Mouse (Mus musculus) neural tube, embryonic 12.5 days (tissue): ENCODE measurements at regions not wholly inside any gene's neighbourhood (a gene's known extent, or its start where the extent isn't known, plus 50 kb on each side); places are given as distances from the start of the nearest gene placed in this dataset.

ENCODE experiments used
- ATAC-seq: fragments of 200-750 bp; cut with Nextera tagmentation; 2 replicates; pipeline ENCODE4 v1.8.0; 2017; ENCODE audit warnings: low read depth, mild to moderate bottlenecking, moderate TSS enrichment, moderate library complexity; ENCODE audit not compliant: low FRiP score
- H3K27ac ChIP-seq: fragments of 300-500 bp; sonication (generic); 2 replicates; pipeline ENCODE4 v1.5.1; 2016
- H3K27me3 ChIP-seq: fragments of 300-500 bp; sonication (generic); replicated peaks from 2 replicates; pipeline ENCODE4 v1.6.1; 2016; ENCODE audit warnings: mild to moderate bottlenecking
- H3K36me3 ChIP-seq: fragments of 300-500 bp; sonication (generic); 2 replicates; pipeline ENCODE4 v1.6.1; 2016; ENCODE audit warnings: mild to moderate bottlenecking
- H3K4me1 ChIP-seq: fragments of 300-500 bp; sonication (generic); 2 replicates; pipeline ENCODE4 v1.6.1; 2016
- H3K4me2 ChIP-seq: fragments of 300-500 bp; sonication (generic); replicated peaks from 2 replicates; pipeline ENCODE4 v1.6.1; 2016; ENCODE audit warnings: mild to moderate bottlenecking
- H3K4me3 ChIP-seq: fragments of 300-500 bp; sonication (generic); 2 replicates; pipeline ENCODE4 v1.5.1; 2016
- H3K9ac ChIP-seq: fragments of 300-500 bp; sonication (generic); 2 replicates; pipeline ENCODE4 v1.6.1; 2016; ENCODE audit warnings: mild to moderate bottlenecking
- H3K9me3 ChIP-seq: fragments of 300-500 bp; sonication (generic); 2 replicates; pipeline ENCODE4 v1.6.1; 2016; ENCODE audit warnings: mild to moderate bottlenecking
- WGBS: fragments of 180-500 bp; shearing (Covaris S2); methylation state at CpG from one replicate; pipeline ENCODE4 v1.1.7; 2016; 5-methylcytosine and 5-hydroxymethylcytosine counted together

DNA sequence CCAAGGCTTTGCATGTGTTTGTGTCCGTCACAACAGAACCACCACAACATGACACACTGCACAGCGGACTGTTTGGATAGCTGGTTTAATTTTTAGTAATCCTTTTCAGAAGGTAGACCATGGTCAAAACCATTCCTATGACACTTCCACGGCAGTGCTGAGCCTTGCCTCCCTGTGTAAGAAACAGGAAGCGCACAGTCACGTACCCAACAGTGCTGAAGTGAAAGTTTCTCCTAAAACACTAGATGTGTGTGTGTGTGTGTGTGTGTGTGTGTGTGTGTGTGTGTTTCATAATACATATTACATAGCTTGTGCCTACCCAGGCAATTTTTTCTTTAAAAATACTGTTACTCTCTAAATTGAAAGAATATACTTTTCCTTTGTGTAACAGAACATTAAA is 331.0 kb downstream of the Foxa2 start:
- H3K27ac ChIP-seq: no peak overlapping the region
- H3K9me3 ChIP-seq: no peaks in the 10 kb centered on the region
- no peaks in the 10 kb centered on the region for H3K27me3 ChIP-seq
- 91% methylated on average over 5 of the region's 5 CpGs for WGBS
- no peak overlapping the region for H3K9ac ChIP-seq
- H3K36me3 ChIP-seq: no peaks in the 10 kb centered on the region
- no peak overlapping the region for H3K4me2 ChIP-seq
- no peaks in the 10 kb centered on the region for H3K4me1 ChIP-seq
- H3K4me3 ChIP-seq: no peak overlapping the region
- no peak for ATAC-seq

GRCm38 (mm10) chr2:147710593-147711265 is 336.0 kb downstream of the Foxa2 start:
- Histone ChIP-seq H3K4me1 (no peaks in the 10 kb centered on the region), H3K36me3 (no peaks in the 10 kb centered on the region), H3K27me3 (no peaks in the 10 kb centered on the region), H3K4me2 (no peak overlapping the region), H3K9me3 (no peaks in the 10 kb centered on the region), H3K9ac (no peak overlapping the region), H3K27ac (no peak overlapping the region), H3K4me3 (no peak overlapping the region)
- WGBS: 69% methylated on average over 8 of the region's 8 CpGs
- no peak for ATAC-seq

DNA sequence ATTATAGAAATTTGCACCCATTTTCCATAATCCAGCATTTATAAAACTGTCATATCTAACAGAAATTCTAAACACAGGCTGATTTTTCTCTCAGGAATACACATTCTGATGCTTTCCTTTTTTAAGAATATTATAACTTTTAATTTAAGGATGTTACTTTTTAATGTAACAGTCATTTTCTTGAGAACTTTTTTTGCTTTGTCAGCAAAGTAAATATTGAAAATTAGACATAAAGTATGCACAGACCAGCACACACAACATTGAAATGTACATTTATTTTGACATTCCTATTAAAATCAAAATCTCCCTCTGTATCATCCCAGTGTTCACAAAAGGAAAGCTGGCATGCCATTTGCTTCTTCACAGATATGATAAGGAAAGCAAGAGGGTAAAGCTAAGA is 337.0 kb downstream of the Foxa2 start:
- no peaks in the 10 kb centered on the region for H3K36me3 ChIP-seq
- no peak overlapping the region for H3K4me3 ChIP-seq
- no peaks in the 10 kb centered on the region for H3K9me3 ChIP-seq
- ATAC-seq: no peak
- no peak overlapping the region for H3K4me2 ChIP-seq
- no peak overlapping the region for H3K27ac ChIP-seq
- H3K27me3 ChIP-seq: no peaks in the 10 kb centered on the region
- H3K4me1 ChIP-seq: no peaks in the 10 kb centered on the region
- H3K9ac ChIP-seq: no peak overlapping the region

- 87% methylated on average over 6 of the region's 6 CpGs for WGBS
- no peak overlapping the region for H3K4me2 ChIP-seq
- H3K9ac ChIP-seq: no peak overlapping the region
- no peak overlapping the region for H3K27ac ChIP-seq
- H3K4me1 ChIP-seq: no peaks in the 10 kb centered on the region
- H3K4me3 ChIP-seq: no peak overlapping the region
- H3K36me3 ChIP-seq: no peaks in the 10 kb centered on the region
- no peaks in the 10 kb centered on the region for H3K27me3 ChIP-seq
- ATAC-seq: no peak
- H3K9me3 ChIP-seq: no peaks in the 10 kb centered on the region
These were observed 339.6 kb downstream of the Foxa2 start for GRCm38 (mm10) chr2:147707156-147707555.

GRCm38 (mm10) chr2:147703981-147704380 is 342.3 kb downstream of the Pax1 start:
- ATAC-seq: no peak
- no peak overlapping the region for H3K4me2 ChIP-seq
- H3K4me1 ChIP-seq: no peaks in the 10 kb centered on the region
- no peak overlapping the region for H3K9ac ChIP-seq
- 73% methylated on average over 10 of the region's 10 CpGs for WGBS
- H3K27me3 ChIP-seq: no peaks in the 10 kb centered on the region
- no peaks in the 10 kb centered on the region for H3K36me3 ChIP-seq
- no peaks in the 10 kb centered on the region for H3K9me3 ChIP-seq
- no peak overlapping the region for H3K4me3 ChIP-seq
- no peak overlapping the region for H3K27ac ChIP-seq

GRCm38 (mm10) chr2:147702330-147703063 is 340.8 kb downstream of the Pax1 start:
- H3K4me1 ChIP-seq: no peaks in the 10 kb centered on the region
- no peaks in the 10 kb centered on the region for H3K9me3 ChIP-seq
- no peaks in the 10 kb centered on the region for H3K27me3 ChIP-seq
- H3K4me2 ChIP-seq: no peak overlapping the region
- no peak overlapping the region for H3K27ac ChIP-seq
- ATAC-seq: no peak
- WGBS: 61% methylated on average over 6 of the region's 6 CpGs
- no peak overlapping the region for H3K4me3 ChIP-seq
- H3K36me3 ChIP-seq: no peaks in the 10 kb centered on the region
- H3K9ac ChIP-seq: no peak overlapping the region

- Histone ChIP-seq H3K4me2 (no peak overlapping the region), H3K9ac (no peak overlapping the region), H3K27me3 (no peaks in the 10 kb centered on the region), H3K4me3 (no peak overlapping the region), H3K36me3 (no peaks in the 10 kb centered on the region), H3K4me1 (no peaks in the 10 kb centered on the region), H3K27ac (no peak overlapping the region), H3K9me3 (no peaks in the 10 kb centered on the region)
- ATAC-seq: no peak
- 43% methylated on average over 6 of the region's 6 CpGs for WGBS
These were observed 337.9 kb downstream of the Pax1 start for GRCm38 (mm10) chr2:147699524-147700081.

DNA sequence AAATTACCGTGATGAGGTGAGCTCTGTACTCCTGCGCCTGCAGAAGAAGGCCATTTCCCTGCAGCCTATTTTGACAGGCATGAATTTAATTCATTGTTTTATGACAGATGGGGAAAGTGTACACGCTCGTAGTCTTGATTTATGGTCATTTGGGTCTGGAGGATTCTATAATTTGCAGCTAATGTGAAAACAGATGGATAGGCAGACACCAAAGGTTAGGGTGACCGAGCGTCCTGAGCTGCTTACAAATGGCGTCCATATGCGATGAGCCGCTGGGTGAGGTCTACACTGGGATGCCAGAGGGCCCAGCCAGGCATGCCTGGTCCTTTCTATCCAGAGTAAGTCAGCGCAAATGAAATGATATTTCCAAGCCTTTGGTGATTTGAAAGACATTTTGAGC is 330.2 kb downstream of the Pax1 start:
- Histone ChIP-seq H3K4me1 (peaks cover 4% of the 10 kb centered on the region; the same call in 1 of the 2 replicates), H3K4me2 (no peak overlapping the region), H3K27me3 (no peaks in the 10 kb centered on the region), H3K9ac (no peak overlapping the region), H3K27ac (no peak overlapping the region), H3K36me3 (no peaks in the 10 kb centered on the region), H3K4me3 (no peak overlapping the region), H3K9me3 (no peaks in the 10 kb centered on the region)
- ATAC-seq: peak; percentile 57
- WGBS: 52% methylated on average over 10 of the region's 10 CpGs

GRCm38 (mm10) chr2:147690506-147691208 is 328.9 kb downstream of the Pax1 start:
- no peak for ATAC-seq
- H3K36me3 ChIP-seq: no peaks in the 10 kb centered on the region

DNA sequence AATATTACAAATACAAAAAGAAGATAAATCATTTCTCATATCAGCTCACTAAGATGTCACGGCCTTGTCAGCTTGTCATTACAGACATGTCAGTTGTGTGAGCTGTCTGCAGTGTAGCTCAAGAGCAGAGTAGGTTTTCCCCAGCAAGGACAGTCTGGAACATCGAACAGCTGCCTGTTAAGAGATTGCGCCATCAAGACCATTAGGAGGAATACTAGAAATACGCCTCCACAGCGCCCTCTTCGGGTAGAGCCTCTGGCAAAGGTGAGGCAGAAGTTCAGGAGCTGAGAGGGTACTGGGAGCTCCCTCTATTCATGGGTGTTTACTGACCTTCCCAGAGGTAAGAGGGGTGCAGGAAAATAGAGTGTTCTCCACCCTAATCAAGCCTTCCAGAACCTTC is 327.0 kb downstream of the Pax1 start:
- H3K9me3 ChIP-seq: no peaks in the 10 kb centered on the region
- no peak overlapping the region for H3K27ac ChIP-seq
- 20% methylated on average over 6 of the region's 6 CpGs for WGBS
- H3K9ac ChIP-seq: no peak overlapping the region
- no peak overlapping the region for H3K4me2 ChIP-seq
- H3K36me3 ChIP-seq: no peaks in the 10 kb centered on the region
- H3K4me3 ChIP-seq: no peak overlapping the region
- ATAC-seq: no peak
- peaks cover 4% of the 10 kb centered on the region; the same call in 1 of the 2 replicates for H3K4me1 ChIP-seq
- no peaks in the 10 kb centered on the region for H3K27me3 ChIP-seq

More at GRCm38 (mm10) chr2:147690506-147691208, 328.9 kb downstream of the Pax1 start:
- Histone ChIP-seq H3K4me1 (peaks cover 4% of the 10 kb centered on the region; the same call in 1 of the 2 replicates), H3K9ac (no peak overlapping the region), H3K27me3 (no peaks in the 10 kb centered on the region), H3K9me3 (no peaks in the 10 kb centered on the region), H3K27ac (no peak overlapping the region), H3K4me3 (no peak overlapping the region), H3K4me2 (no peak overlapping the region)
- WGBS: 58% methylated on average over 15 of the region's 15 CpGs

GRCm38 (mm10) chr2:147656667-147657066 is 294.9 kb downstream of the Pax1 start:
- H3K36me3 ChIP-seq: no peaks in the 10 kb centered on the region
- H3K4me1 ChIP-seq: no peaks in the 10 kb centered on the region
- 18% methylated on average over 1 of the region's 1 CpGs for WGBS
- no peak overlapping the region for H3K4me3 ChIP-seq
- H3K27me3 ChIP-seq: no peaks in the 10 kb centered on the region
- ATAC-seq: no peak
- H3K27ac ChIP-seq: no peak overlapping the region
- H3K4me2 ChIP-seq: no peak overlapping the region
- H3K9me3 ChIP-seq: no peaks in the 10 kb centered on the region
- H3K9ac ChIP-seq: no peak overlapping the region

DNA sequence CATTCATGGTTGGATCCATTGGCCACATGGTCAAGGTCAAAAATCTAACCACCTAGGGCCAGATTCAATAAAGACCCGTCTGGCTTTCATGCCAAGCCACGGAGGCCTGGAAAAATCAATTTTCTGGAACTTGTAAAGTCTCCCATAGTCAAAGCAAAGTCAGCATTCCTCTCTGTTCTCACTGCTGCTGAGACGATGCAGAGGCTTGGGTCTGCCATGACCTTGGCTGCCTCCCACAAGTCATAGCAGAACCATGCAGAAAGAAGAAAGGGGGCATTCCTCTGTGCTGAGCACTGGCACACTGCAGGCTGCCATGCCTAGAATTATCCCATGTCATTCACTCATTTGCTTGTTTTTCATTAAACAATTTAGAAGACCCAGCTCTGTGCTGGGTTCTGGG is 288.5 kb downstream of the Pax1 start:
- H3K4me1 ChIP-seq: no peaks in the 10 kb centered on the region
- H3K27ac ChIP-seq: no peak overlapping the region
- WGBS: 44% methylated on average over 3 of the region's 3 CpGs
- no peak overlapping the region for H3K4me2 ChIP-seq
- no peaks in the 10 kb centered on the region for H3K27me3 ChIP-seq
- no peak overlapping the region for H3K9ac ChIP-seq
- no peaks in the 10 kb centered on the region for H3K9me3 ChIP-seq
- H3K36me3 ChIP-seq: no peaks in the 10 kb centered on the region
- no peak overlapping the region for H3K4me3 ChIP-seq
- ATAC-seq: no peak
